Mouse (Mus musculus): ENCODE measurements around the gene Bcas1. TPM values are rescaled to one million over a fixed set of nuclear protein-coding genes. Genes with fewer than 3 reads are reported as not detected.
A peak's percentile ranks its signal among the peaks of the same experiment; 100 is the strongest.

The Bcas1 gene
- polyA plus RNA-seq, 1 experiment from 2014 or later = 0.48 TPM

DNA sequence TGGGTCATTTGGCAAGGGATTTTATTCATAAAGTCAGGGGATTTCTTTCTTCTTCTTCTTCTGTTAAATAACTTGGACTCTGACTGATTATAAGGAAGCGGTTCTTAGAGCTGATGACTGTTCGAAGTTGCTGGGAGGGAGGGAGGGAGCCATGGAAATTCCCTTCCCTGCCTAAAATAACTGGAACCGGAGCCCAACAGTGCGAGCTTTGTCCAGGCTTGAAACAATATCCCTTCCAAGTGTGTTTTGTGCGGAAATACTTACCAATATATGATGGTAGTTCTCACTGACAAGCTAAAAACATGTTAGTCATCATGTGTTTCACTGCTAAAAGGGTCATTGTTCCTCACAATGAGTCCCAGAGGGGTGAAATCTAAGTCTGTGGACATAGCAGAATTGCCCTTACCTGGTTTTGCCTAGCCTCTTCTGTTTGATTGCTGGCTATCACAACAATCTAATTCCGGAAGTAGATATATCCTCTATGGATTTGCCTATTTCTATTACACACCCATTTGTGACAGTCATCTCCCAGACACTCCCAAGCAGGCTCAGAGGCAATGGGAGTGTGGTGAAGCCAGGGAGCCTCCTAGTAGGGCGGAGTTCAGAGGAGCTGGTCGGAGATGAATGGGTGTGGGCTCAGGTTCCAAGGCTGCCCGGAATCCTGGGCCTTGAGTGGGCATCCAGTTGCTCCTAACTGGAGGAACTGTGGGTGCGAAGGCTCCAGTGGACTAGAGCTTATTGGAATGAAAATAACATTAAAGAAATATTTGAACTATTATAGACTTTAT is 119.4 kb downstream of the Bcas1 start:
- no peaks in the 10 kb centered on the region for H3K36me3 ChIP-seq (replicated peaks; ENCODE audit: insufficient read depth, low read length)
- WGBS (ENCODE audit: insufficient replicate concordance) = 69% methylated on average over 10 of the region's 10 CpGs
- no peaks in the 10 kb centered on the region for H3K27me3 ChIP-seq (ENCODE audit: insufficient read depth, low read length)
- H3K27ac ChIP-seq (ENCODE audit: low read depth) = no peak overlapping the region
- ATAC-seq = no peak
- no peak overlapping the region for H3K9ac ChIP-seq (replicated peaks)
- no peak for TF ChIP-seq EP300 (IDR thresholded peaks at IDR 0.05; ENCODE audit: low read depth)
- TF ChIP-seq CTCF (IDR thresholded peaks at IDR 0.05; ENCODE audit: low read depth) = no peak
- no peaks in the 10 kb centered on the region for H3K9me3 ChIP-seq (ENCODE audit: low read length)
- no peak overlapping the region for H3K4me2 ChIP-seq (ENCODE audit: low read depth, low read length)
- H3K4me3 ChIP-seq (ENCODE audit: low read depth, low read length) = no peak overlapping the region
- H3K4me1 ChIP-seq (ENCODE audit: insufficient read depth) = peaks cover 4% of the 10 kb centered on the region
- DNase-seq = no peak

DNA sequence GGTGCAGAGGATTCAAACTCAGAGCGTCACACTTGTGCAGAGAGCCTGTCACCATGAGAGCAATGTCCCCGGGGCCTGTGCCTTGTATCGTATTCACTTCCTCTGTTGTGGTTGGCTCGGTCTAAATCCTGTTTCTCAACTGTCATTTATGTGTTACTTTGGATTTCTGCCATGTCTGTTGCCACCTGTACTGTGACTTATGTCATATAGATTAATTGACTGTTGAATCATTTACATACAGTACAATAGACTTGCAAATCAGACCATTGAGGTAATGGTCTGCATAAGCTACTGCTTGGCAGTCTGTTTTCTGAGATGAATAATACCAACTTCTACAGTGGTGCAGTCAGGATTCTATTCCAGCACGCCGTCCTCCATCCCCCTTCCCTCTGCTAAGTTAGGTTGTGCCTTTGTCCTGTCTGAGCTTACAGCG is 120.0 kb downstream of the Bcas1 start:
- Histone ChIP-seq H3K9me3 (ENCODE audit: low read length) (no peaks in the 10 kb centered on the region), H3K36me3 (replicated peaks; ENCODE audit: insufficient read depth, low read length) (no peaks in the 10 kb centered on the region), H3K9ac (replicated peaks) (no peak overlapping the region), H3K27me3 (ENCODE audit: insufficient read depth, low read length) (no peaks in the 10 kb centered on the region), H3K4me2 (ENCODE audit: low read depth, low read length) (no peak overlapping the region), H3K4me1 (ENCODE audit: insufficient read depth) (peaks cover 4% of the 10 kb centered on the region), H3K27ac (ENCODE audit: low read depth) (0 out of 2 replicates have a peak overlapping the region, but pooled peaks have one; percentile 40), H3K4me3 (ENCODE audit: low read depth, low read length) (no peak overlapping the region)
- no peak for TF ChIP-seq EP300 (IDR thresholded peaks at IDR 0.05; ENCODE audit: low read depth)
- TF ChIP-seq CTCF (IDR thresholded peaks at IDR 0.05; ENCODE audit: low read depth) = no peak
- DNase-seq = peak; percentile 35
- peak; percentile 71 for ATAC-seq
- 44% methylated on average over 7 of the region's 7 CpGs for WGBS (ENCODE audit: insufficient replicate concordance)

DNA sequence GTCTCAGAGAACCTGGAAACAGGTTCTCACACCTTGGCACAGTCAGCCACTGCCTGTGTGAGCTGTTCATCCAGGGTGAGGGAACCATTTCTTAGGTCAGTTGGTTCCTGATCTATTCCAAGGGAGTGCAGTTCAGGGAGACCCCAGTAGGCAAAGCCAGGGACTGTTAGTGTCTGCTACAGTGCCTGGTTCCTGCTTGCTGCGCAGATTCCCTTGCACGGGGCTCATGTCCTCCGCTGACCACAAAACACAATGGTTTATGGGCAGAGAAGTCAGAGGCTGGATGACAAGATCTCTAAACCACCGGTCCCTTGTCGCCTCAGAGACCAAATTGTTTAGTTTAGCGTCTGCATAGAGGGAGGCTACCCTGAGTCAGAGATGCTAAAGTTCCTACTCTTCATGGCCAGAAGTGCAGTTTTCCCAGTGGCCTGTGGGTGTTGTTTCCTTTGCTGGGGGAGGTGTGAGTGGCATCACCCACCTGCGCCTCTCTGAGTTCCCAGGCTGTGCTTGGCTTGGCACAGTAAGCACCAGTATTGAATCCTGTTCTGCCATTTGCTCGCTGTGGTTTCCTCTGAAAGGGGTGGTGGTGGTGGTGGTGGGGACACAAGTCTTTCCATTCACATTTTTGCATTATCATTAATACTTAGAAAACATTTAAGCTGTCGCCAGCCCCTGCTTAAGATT is 120.9 kb downstream of the Bcas1 start:
- ATAC-seq (peak; percentile 34), DNase-seq (no peak)
- Histone ChIP-seq H3K4me2 (ENCODE audit: low read depth, low read length) (no peak overlapping the region), H3K9ac (replicated peaks) (no peak overlapping the region), H3K4me3 (ENCODE audit: low read depth, low read length) (no peak overlapping the region), H3K36me3 (replicated peaks; ENCODE audit: insufficient read depth, low read length) (no peaks in the 10 kb centered on the region), H3K9me3 (ENCODE audit: low read length) (no peaks in the 10 kb centered on the region), H3K27ac (ENCODE audit: low read depth) (0 out of 2 replicates have a peak overlapping the region, but pooled peaks have one; percentile 40), H3K4me1 (ENCODE audit: insufficient read depth) (peaks cover 4% of the 10 kb centered on the region), H3K27me3 (ENCODE audit: insufficient read depth, low read length) (no peaks in the 10 kb centered on the region)
- TF ChIP-seq CTCF (IDR thresholded peaks at IDR 0.05; ENCODE audit: low read depth) = no peak
- no peak for TF ChIP-seq EP300 (IDR thresholded peaks at IDR 0.05; ENCODE audit: low read depth)
- 24% methylated on average over 9 of the region's 9 CpGs for WGBS (ENCODE audit: insufficient replicate concordance)

DNA sequence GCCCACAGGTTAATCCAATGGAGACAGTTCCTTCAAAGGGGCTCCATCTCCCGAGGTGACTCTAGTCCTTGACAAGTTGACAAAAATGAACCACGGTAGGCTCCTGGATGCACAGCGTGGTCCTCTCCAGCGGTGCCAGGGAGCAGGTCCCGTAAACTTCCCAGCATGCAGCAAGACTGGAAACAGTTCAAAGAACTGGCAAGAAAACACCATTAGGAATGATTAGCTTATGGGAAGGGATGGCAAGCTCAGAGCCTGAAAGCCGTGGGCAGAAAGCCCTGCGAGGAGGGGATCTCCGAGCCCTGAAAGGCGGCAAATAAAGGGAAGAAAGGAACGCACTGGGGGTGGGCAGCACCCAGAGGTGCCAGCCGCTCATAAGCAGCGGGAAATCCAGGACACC is 122.9 kb downstream of the Bcas1 start:
- DNase-seq (no peak), ATAC-seq (no peak)
- 83% methylated on average over 12 of the region's 12 CpGs for WGBS (ENCODE audit: insufficient replicate concordance)
- Histone ChIP-seq H3K27me3 (ENCODE audit: insufficient read depth, low read length) (no peaks in the 10 kb centered on the region), H3K4me1 (ENCODE audit: insufficient read depth) (peaks cover 4% of the 10 kb centered on the region), H3K27ac (ENCODE audit: low read depth) (no peak overlapping the region), H3K9ac (replicated peaks) (no peak overlapping the region), H3K4me3 (ENCODE audit: low read depth, low read length) (no peak overlapping the region), H3K36me3 (replicated peaks; ENCODE audit: insufficient read depth, low read length) (no peaks in the 10 kb centered on the region), H3K4me2 (ENCODE audit: low read depth, low read length) (no peak overlapping the region), H3K9me3 (ENCODE audit: low read length) (no peaks in the 10 kb centered on the region)
- no peak for TF ChIP-seq EP300 (IDR thresholded peaks at IDR 0.05; ENCODE audit: low read depth)
- TF ChIP-seq CTCF (IDR thresholded peaks at IDR 0.05; ENCODE audit: low read depth) = no peak

DNA sequence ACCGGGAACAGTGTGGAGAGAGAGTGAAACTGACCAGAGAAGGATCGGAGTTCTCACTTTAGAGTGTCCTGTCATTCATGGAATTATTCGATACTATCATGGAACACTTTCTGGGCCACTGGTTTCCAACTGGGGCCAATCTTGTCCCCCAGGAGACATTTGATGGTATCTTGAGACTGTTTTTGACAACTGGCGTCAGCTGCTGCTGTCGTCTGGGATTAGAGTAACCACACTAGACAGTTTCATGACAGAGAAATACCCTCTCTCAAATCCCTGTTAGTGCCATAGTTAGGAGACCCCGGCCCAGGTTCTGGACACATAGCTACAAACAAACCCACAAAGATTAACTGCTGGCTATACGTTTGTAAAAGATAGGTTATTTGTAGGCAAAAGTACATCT is 124.0 kb downstream of the Bcas1 start:
- no peaks in the 10 kb centered on the region for H3K36me3 ChIP-seq (replicated peaks; ENCODE audit: insufficient read depth, low read length)
- no peaks in the 10 kb centered on the region for H3K9me3 ChIP-seq (ENCODE audit: low read length)
- H3K27me3 ChIP-seq (ENCODE audit: insufficient read depth, low read length) = no peaks in the 10 kb centered on the region
- H3K4me2 ChIP-seq (ENCODE audit: low read depth, low read length) = no peak overlapping the region
- 75% methylated on average over 7 of the region's 7 CpGs for WGBS (ENCODE audit: insufficient replicate concordance)
- DNase-seq (no peak), ATAC-seq (no peak)
- TF ChIP-seq EP300 (IDR thresholded peaks at IDR 0.05; ENCODE audit: low read depth) (no peak), CTCF (IDR thresholded peaks at IDR 0.05; ENCODE audit: low read depth) (no peak)
- peaks cover 4% of the 10 kb centered on the region for H3K4me1 ChIP-seq (ENCODE audit: insufficient read depth)
- peak overlapping the region; percentile 30; the same call in 1 of the 2 replicates for H3K27ac ChIP-seq (ENCODE audit: low read depth)
- no peak overlapping the region for H3K9ac ChIP-seq (replicated peaks)
- H3K4me3 ChIP-seq (ENCODE audit: low read depth, low read length) = no peak overlapping the region

DNA sequence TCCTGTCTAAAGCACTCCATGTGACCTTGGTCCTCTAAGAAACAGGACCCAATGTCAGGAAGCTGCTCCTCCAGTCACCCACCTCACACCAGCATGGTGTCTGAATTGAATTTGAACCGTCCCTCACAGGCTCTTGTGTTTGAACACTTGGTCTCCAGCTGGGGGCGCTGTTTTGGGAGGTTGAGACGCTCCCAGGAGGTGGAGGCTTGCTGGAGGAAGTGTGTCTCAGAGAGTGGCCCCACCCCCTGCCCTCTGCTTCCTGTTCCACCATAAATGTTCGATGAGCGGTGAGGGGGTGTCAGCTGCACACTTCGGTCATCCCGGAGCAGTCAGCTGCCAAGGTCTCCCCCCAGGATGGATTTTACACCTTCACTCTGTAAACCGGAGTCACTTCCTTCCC is 124.8 kb downstream of the Bcas1 start:
- TF ChIP-seq CTCF (IDR thresholded peaks at IDR 0.05; ENCODE audit: low read depth) (peak; percentile 39), EP300 (IDR thresholded peaks at IDR 0.05; ENCODE audit: low read depth) (no peak)
- 64% methylated on average over 8 of the region's 8 CpGs for WGBS (ENCODE audit: insufficient replicate concordance)
- H3K27me3 ChIP-seq (ENCODE audit: insufficient read depth, low read length) = no peaks in the 10 kb centered on the region
- H3K27ac ChIP-seq (ENCODE audit: low read depth) = 0 out of 2 replicates have a peak overlapping the region, but pooled peaks have one; percentile 30
- no peak overlapping the region for H3K4me2 ChIP-seq (ENCODE audit: low read depth, low read length)
- peak; percentile 42 for DNase-seq
- H3K9me3 ChIP-seq (ENCODE audit: low read length) = no peaks in the 10 kb centered on the region
- H3K4me1 ChIP-seq (ENCODE audit: insufficient read depth) = peaks cover 4% of the 10 kb centered on the region; the same call in 1 of the 2 replicates
- no peaks in the 10 kb centered on the region for H3K36me3 ChIP-seq (replicated peaks; ENCODE audit: insufficient read depth, low read length)
- H3K4me3 ChIP-seq (ENCODE audit: low read depth, low read length) = no peak overlapping the region
- ATAC-seq = peak; percentile 37; the same call in 1 of the 2 replicates
- no peak overlapping the region for H3K9ac ChIP-seq (replicated peaks)

Other genes with a start within 250 kb of the Bcas1 start
- 29.8 and 33.9 TPM in 2 replicates for gene Pfdn4, start 68.6 kb upstream of the Bcas1 start, polyA plus RNA-seq (2015; fragmentation: Nextera tagmentation; extraction: Ambion mirVana)
- gene Cyp24a1, start 69.3 kb upstream of the Bcas1 start, polyA plus RNA-seq (2015; fragmentation: Nextera tagmentation; extraction: Ambion mirVana) = not detected in 2 replicates
- not detected in 2 replicates for gene 4930470P17Rik, start 174.2 kb upstream of the Bcas1 start, polyA plus RNA-seq (2015; fragmentation: Nextera tagmentation; extraction: Ambion mirVana)